Mouse (Mus musculus) embryonic fibroblast, embryonic 13.5 days (primary cell): ENCODE measurements around the gene Smad3.

Experiments used
- CTCF ChIP-seq: IDR thresholded peaks from 2 replicates; pipeline ENCODE4 v1.5.1; 2011; ENCODE audit warnings: mild to moderate bottlenecking, control low read depth, low read length, moderate library complexity, borderline replicate concordance; ENCODE audit not compliant: insufficient read depth
- POLR2A ChIP-seq: IDR thresholded peaks from 2 replicates; pipeline ENCODE4 v1.6.1; 2011; ENCODE audit warnings: low read depth, mild to moderate bottlenecking, control low read depth, low read length, moderate library complexity

- TF ChIP-seq CTCF (no peak), POLR2A (no peak)
Measured at GRCm38 (mm10) chr9:63791716-63792115, 33.9 kb upstream of the Smad3 start.
